8 mouse cellular contexts compared by ENCODE assay signal in the genomic region with DNA sequence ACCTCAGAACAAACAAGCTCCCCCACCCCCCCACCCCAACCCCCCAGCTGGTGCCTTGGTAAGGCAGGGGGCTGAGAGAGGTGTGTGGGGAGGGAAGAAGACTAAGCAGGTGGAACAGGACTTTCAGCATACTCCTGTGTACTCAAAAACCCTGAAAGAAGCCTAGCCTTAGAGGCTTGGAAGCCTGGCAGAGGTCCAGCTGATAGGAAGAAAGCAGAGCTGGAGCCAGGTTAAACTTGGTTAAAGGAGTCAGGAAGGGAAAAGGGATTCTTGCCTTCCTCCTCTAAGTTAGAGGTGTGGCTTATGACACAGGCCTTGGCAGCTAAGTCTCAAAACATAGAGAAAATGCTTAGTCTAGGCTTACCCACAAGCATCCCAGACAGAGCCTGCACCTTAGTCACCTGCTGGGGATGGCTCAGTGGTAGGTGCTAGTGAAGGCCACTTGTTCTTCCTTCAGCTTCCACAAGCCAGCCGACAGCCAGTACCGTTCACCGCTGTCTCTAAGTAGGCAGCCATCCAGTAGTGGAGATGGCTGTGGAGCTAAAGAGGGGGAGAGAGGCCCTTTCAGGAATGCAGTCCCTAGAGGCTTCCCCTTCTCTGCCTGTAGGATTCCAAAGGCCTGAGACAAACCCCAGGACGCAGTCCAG. TPM values are rescaled to one million over a fixed set of nuclear protein-coding genes. Genes with fewer than 3 reads are reported as not detected.
DNase-seq lines count a peak whose midpoint lies in the region; ATAC-seq and TF ChIP-seq lines count a peak whose summit lies in the region.

No protein-coding gene starts in this region.

- H3K4me2 ChIP-seq in midbrain, embryonic 16.5 days (ENCODE audit: low read length) = no peak overlapping the region

- intact Hi-C loops in left cerebral cortex, adult 2 months (cut with DNase I) = no loop called here
- intact Hi-C loops in left cerebral cortex, postnatal 36 days (cut with DNase I) = no loop called here
- intact Hi-C loops in gastrocnemius, postnatal 14 days (cut with DNase I; ENCODE audit: low total_unique reads) = loop anchor here (10.0 kb wide), 1 partner anchor 52 kb away; the partner anchor contains the start of gene Mr1
- intact Hi-C loops in left cerebral cortex, postnatal 4 days (cut with DNase I) = no loop called here

- 26% methylated on average over 4 of the region's 4 CpGs for WGBS in kidney, adult 2 months
- WGBS in midbrain, embryonic 16.5 days = 27% methylated on average over 4 of the region's 4 CpGs

- H3K27me3 ChIP-seq in kidney, adult 2 months (replicated peaks; ENCODE audit: control insufficient read depth, insufficient read depth, low read length) = no peaks in the 10 kb centered on the region
- H3K27me3 ChIP-seq in midbrain, embryonic 16.5 days (ENCODE audit: control insufficient read depth, insufficient read depth, low read depth, low read length) = no peaks in the 10 kb centered on the region

- H3K4me1 ChIP-seq in kidney, adult 2 months (ENCODE audit: control insufficient read depth, insufficient read depth, low read length) = peaks cover 21% of the 10 kb centered on the region
- H3K4me1 ChIP-seq in midbrain, embryonic 16.5 days (ENCODE audit: control insufficient read depth, insufficient read depth, low read length) = peaks cover 50% of the 10 kb centered on the region

- DNase-seq in left cerebral cortex, adult 2 months (ENCODE audit: extremely low spot score in 1 of 2, low spot score in 2 of 2) = no peak
- DNase-seq in left cerebral cortex, postnatal 36 days (ENCODE audit: low spot score in 2 of 2) = no peak
- DNase-seq in gastrocnemius, postnatal 14 days = peak; percentile 24
- DNase-seq in kidney, adult 2 months = peak; percentile 69
- DNase-seq in right cerebral cortex, postnatal 36 days (ENCODE audit: low spot score in 2 of 2) = no peak
- DNase-seq in left cerebral cortex, postnatal 4 days = no peak

- no peaks in the 10 kb centered on the region for H3K36me3 ChIP-seq in kidney, adult 2 months (ENCODE audit: control insufficient read depth, insufficient read depth, low read length)
- H3K36me3 ChIP-seq in midbrain, embryonic 16.5 days (ENCODE audit: control insufficient read depth, insufficient read depth, low read length) = no peaks in the 10 kb centered on the region

- ATAC-seq in midbrain, embryonic 16.5 days = 0 out of 2 replicates have a peak, but pooled peaks have one; percentile 18
- ATAC-seq in monocyte, adult 5-6 weeks (replicated peaks; ENCODE audit: insufficient number of reproducible peaks, low FRiP score, low TSS enrichment, poor library complexity, severe bottlenecking) = no peak

- no peaks in the 10 kb centered on the region for H3K9me3 ChIP-seq in midbrain, embryonic 16.5 days (replicated peaks; ENCODE audit: control insufficient read depth, low read length, poor library complexity, severe bottlenecking)

- H3K4me3 ChIP-seq in left cerebral cortex, adult 2 months = no peak overlapping the region
- no peak overlapping the region for H3K4me3 ChIP-seq in kidney, adult 2 months (ENCODE audit: insufficient read depth, low read depth, low read length)
- no peak overlapping the region for H3K4me3 ChIP-seq in midbrain, embryonic 16.5 days (ENCODE audit: low read depth, low read length)

- no peak overlapping the region for H3K9ac ChIP-seq in midbrain, embryonic 16.5 days (ENCODE audit: low read depth, low read length)

- H3K27ac ChIP-seq in left cerebral cortex, adult 2 months = peak overlapping the region; percentile 79
- H3K27ac ChIP-seq in kidney, adult 2 months (ENCODE audit: insufficient read depth, low read depth, low read length) = peak overlapping the region; percentile 42; the same call in 1 of the 2 replicates
- H3K27ac ChIP-seq in midbrain, embryonic 16.5 days (ENCODE audit: low read length) = 0 out of 2 replicates have a peak overlapping the region, but pooled peaks have one; percentile 15

- TF ChIP-seq CTCF in left cerebral cortex, adult 2 months (IDR thresholded peaks at IDR 0.05) = no peak
- no peak for TF ChIP-seq CTCF in kidney, adult 2 months (conservative IDR thresholded peaks at IDR 0.05; ENCODE audit: insufficient read depth, insufficient read length, low read depth, low read length)

- no peak for TF ChIP-seq POLR2A in kidney, adult 2 months (IDR thresholded peaks at IDR 0.05; ENCODE audit: low read depth, low read length)

RNA-seq across cellular contexts. Expression of gene Ier5, which starts 6.2 kb away (rescaled TPM):
- total RNA-seq in left cerebral cortex, adult 2 months (2021) = 10 to 100 TPM; 60.4 to 75.1 TPM
- 10 to 100 TPM; 49.2 to 64.5 TPM for total RNA-seq in left cerebral cortex, postnatal 36 days (2021)
- total RNA-seq in gastrocnemius, postnatal 14 days (2021) = 1 to 10 TPM; 4.6 to 6.4 TPM
- 8.6 and 9.8 TPM in 2 replicates for polyA plus RNA-seq in kidney, adult 2 months (2012; rRNA removed)
- polyA plus RNA-seq in midbrain, embryonic 16.5 days (2015; fragmentation: Nextera tagmentation; extraction: Ambion mirVana) = 4.8 and 4.9 TPM in 2 replicates
- total RNA-seq in left cerebral cortex, postnatal 4 days (2021) = 10 to 100 TPM; 12.0 TPM
- 118 to 240 TPM (median 139 TPM) in 3 replicates for total RNA-seq in monocyte, adult 5-6 weeks (2017)

RNA-seq across cellular contexts. Expression of gene Mr1, which starts 53.3 kb away (rescaled TPM):
- total RNA-seq in left cerebral cortex, adult 2 months (2021) = 1 to 10 TPM; 2.1 to 3.1 TPM
- 1 to 10 TPM; 1.8 to 2.4 TPM for total RNA-seq in left cerebral cortex, postnatal 36 days (2021)
- 1 to 10 TPM; 5.7 TPM for total RNA-seq in gastrocnemius, postnatal 14 days (2021)
- 3.3 and 4.5 TPM in 2 replicates for polyA plus RNA-seq in kidney, adult 2 months (2012; rRNA removed)
- polyA plus RNA-seq in midbrain, embryonic 16.5 days (2015; fragmentation: Nextera tagmentation; extraction: Ambion mirVana) = 1.3 and 1.6 TPM in 2 replicates
- 1 to 10 TPM; 1.5 to 1.8 TPM for total RNA-seq in left cerebral cortex, postnatal 4 days (2021)
- 8.6 to 21.8 TPM (median 18.3 TPM) in 3 replicates for total RNA-seq in monocyte, adult 5-6 weeks (2017)

Comparison
In these comparisons a context has a peak if more than half of its experiments do, and no peak if none do; other contexts are left out.
1. DNase-seq: peak in gastrocnemius, postnatal 14 days (single experiment) and kidney, adult 2 months (single experiment); none in left cerebral cortex, adult 2 months (0 of 2), left cerebral cortex, postnatal 36 days (0 of 2), right cerebral cortex, postnatal 36 days (0 of 2) and left cerebral cortex, postnatal 4 days (single experiment).
2. H3K27ac ChIP-seq: peak in every context shown above with its lines; median percentile 79 in left cerebral cortex, adult 2 months; 42 in kidney, adult 2 months; 15 in midbrain, embryonic 16.5 days.